Mouse (Mus musculus): Measurements from ENCODE around the gene Gramd1b. TPM values are rescaled to one million over a fixed set of nuclear protein-coding genes. Genes with fewer than 3 reads are reported as not detected.

Gramd1b gene
- polyA plus RNA-seq, 1 experiment from 2014 or later = 5.8 TPM

DNA sequence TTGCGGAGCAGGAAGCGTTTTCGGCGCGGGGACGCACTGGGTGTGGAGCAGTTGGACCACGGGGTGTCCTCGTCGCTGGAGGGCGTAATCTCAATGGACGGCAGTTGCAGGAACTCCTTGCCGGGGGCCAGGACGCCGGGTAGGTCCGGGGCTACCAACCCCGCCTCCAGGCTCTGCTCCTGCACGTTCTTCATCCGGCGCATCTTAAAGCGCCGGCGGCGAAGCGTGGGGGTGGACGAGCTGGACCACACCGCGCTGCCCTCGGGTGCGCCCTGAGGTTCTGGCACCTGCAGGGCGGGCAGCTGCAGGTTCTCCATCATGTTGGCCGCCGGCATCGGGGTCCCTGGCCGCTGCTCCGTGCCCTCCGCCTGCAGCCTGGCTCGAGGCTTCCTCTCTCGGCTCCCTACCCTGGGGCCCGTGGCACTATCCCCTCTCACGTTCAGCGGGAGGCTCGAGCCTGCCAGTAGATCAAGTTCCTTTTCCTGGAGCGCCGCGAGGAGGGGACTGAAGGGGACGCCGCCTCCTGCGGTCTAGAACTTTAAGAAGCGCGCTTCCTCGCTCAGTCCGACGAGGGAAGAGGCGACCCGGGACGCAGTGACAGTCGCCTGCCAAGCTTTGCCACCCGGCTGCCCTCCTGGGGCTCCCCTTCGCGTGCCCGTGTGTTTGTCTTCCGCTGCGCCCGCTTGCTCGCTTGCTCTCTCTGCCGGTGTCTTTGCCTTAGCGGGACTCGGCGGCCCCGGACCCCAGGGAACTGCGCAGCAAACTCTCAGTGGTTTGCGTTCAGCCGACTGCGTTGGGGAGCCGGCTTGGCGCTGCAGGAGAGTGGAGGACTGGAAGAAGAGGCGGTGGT lies 75.6 kb downstream of the Gramd1b start:
- Histone ChIP-seq H3K27me3 (replicated peaks) (peaks cover 5% of the 10 kb centered on the region; the same call in 1 of the 2 replicates), H3K27ac (replicated peaks) (peak overlapping the region; percentile 86), H3K4me2 (peak overlapping the region; percentile 95), H3K36me3 (no peaks in the 10 kb centered on the region), H3K9ac (peak overlapping the region; percentile 91), H3K9me3 (no peaks in the 10 kb centered on the region), H3K4me3 (peak overlapping the region; percentile 77), H3K4me1 (peaks cover 52% of the 10 kb centered on the region)
- ATAC-seq (ENCODE audit: extremely low read depth, insufficient number of reproducible peaks, low FRiP score, low TSS enrichment) = 0 out of 2 replicates have a peak, but pooled peaks have one; percentile 3
- under 1% methylated on average over 75 of the region's 77 CpGs for WGBS

DNA sequence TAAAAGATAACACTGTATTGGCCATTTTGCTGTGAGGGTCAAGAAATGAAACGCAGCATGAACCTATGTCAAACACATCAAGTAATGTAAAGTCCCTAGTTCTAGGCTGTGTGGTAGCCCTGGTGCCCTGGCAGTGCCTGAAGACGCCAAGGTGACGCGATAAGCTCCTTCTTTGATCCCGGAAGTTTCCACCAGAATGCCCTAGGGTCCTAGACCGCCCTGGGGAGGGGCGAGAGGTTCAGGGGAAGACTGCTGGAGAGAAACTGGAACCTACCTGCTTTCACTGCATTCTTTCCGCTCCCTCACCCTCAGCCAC lies 76.2 kb downstream of the Gramd1b start:
- H3K9ac ChIP-seq = peak overlapping the region; percentile 91
- peaks cover 50% of the 10 kb centered on the region for H3K4me1 ChIP-seq
- H3K4me3 ChIP-seq = peak overlapping the region; percentile 77
- WGBS = under 1% methylated on average over 8 of the region's 8 CpGs
- H3K27ac ChIP-seq (replicated peaks) = peak overlapping the region; percentile 86
- no peaks in the 10 kb centered on the region for H3K9me3 ChIP-seq
- no peak for ATAC-seq (ENCODE audit: extremely low read depth, insufficient number of reproducible peaks, low FRiP score, low TSS enrichment)
- peaks cover 5% of the 10 kb centered on the region; the same call in 1 of the 2 replicates for H3K27me3 ChIP-seq (replicated peaks)
- H3K36me3 ChIP-seq = no peaks in the 10 kb centered on the region
- H3K4me2 ChIP-seq = peak overlapping the region; percentile 95

DNA sequence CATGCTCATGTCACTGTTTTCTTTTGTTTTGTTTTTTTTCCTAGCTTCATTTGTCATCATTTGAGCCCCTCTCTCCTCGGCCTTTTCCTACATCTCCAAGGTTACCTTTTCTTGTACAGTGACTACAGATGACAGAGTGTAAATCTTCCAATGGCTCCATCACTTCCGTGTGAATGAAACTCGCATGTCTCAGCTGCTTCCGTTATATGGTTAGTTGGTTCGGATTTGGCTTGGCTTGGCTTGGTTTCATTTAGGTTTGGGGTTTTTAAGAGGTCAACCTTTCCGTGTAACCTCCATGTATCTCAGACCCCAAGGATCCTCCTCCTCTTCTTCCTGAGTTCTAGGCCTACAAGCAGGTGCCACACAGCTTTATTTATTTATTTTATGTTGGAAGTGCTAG lies 77.3 kb downstream of the Gramd1b start:
- Histone ChIP-seq H3K9ac (peak overlapping the region; percentile 91), H3K4me2 (peak overlapping the region; percentile 95), H3K36me3 (no peaks in the 10 kb centered on the region), H3K27me3 (replicated peaks) (peaks cover 5% of the 10 kb centered on the region; the same call in 1 of the 2 replicates), H3K4me3 (peak overlapping the region; percentile 77), H3K4me1 (peaks cover 49% of the 10 kb centered on the region), H3K9me3 (no peaks in the 10 kb centered on the region), H3K27ac (replicated peaks) (no peak overlapping the region)
- WGBS = 87% methylated on average over 6 of the region's 6 CpGs
- ATAC-seq (ENCODE audit: extremely low read depth, insufficient number of reproducible peaks, low FRiP score, low TSS enrichment) = no peak

DNA sequence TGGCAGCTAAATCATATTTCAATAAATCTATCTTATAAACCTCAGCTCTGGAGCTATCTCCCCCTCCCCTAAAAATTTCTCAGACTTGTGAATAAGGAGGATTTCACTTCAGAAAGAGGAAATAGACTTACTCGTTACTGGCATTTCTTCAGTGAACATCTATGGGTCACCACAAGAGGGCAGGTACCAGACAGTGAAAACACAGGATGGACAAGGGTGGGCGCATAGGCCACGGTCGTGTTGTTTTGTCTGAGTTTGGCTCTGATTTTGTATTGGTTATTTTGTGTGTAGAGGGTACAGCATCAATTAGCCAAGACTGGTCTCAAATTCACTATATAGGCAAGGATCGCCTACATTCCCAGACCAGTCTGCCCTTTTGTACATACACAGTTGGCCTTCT lies 79.0 kb downstream of the Gramd1b start:
- Histone ChIP-seq H3K9ac (no peak overlapping the region), H3K27me3 (replicated peaks) (peaks cover 5% of the 10 kb centered on the region; the same call in 1 of the 2 replicates), H3K36me3 (no peaks in the 10 kb centered on the region), H3K4me3 (no peak overlapping the region), H3K4me2 (peak overlapping the region; percentile 95), H3K9me3 (no peaks in the 10 kb centered on the region), H3K4me1 (peaks cover 48% of the 10 kb centered on the region), H3K27ac (replicated peaks) (no peak overlapping the region)
- ATAC-seq (ENCODE audit: extremely low read depth, insufficient number of reproducible peaks, low FRiP score, low TSS enrichment) = no peak
- WGBS = 57% methylated on average over 5 of the region's 5 CpGs

DNA sequence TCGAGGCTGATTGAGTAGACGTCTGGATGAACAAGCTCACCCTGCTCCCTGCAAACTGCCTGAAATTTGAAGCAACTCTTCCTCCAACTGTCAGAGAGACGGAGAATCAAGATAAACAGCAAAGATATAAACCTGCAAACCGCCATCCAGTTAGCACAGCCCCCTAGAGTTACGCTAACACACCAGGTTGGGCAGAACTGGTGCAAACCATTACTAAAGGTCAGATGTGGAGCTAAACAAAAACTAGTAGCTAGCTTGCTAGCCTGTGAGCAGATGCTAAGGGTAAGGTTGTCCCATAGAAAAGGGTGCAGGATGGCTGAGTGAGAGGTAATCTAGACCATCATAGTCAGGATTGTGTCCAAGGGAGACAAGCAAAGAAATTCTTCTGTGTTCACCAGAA lies 80.4 kb downstream of the Gramd1b start:
- Histone ChIP-seq H3K36me3 (no peaks in the 10 kb centered on the region), H3K9ac (no peak overlapping the region), H3K4me1 (peaks cover 38% of the 10 kb centered on the region), H3K27ac (replicated peaks) (no peak overlapping the region), H3K4me3 (no peak overlapping the region), H3K4me2 (no peak overlapping the region), H3K27me3 (replicated peaks) (peaks cover 5% of the 10 kb centered on the region; the same call in 1 of the 2 replicates), H3K9me3 (no peaks in the 10 kb centered on the region)
- no peak for ATAC-seq (ENCODE audit: extremely low read depth, insufficient number of reproducible peaks, low FRiP score, low TSS enrichment)
- 66% methylated on average over 5 of the region's 5 CpGs for WGBS

- H3K4me1 ChIP-seq = peaks cover 38% of the 10 kb centered on the region
- WGBS = 61% methylated on average over 7 of the region's 7 CpGs
- H3K9ac ChIP-seq = no peak overlapping the region
- no peaks in the 10 kb centered on the region for H3K9me3 ChIP-seq
- H3K27me3 ChIP-seq (replicated peaks) = peaks cover 5% of the 10 kb centered on the region; the same call in 1 of the 2 replicates
- H3K4me3 ChIP-seq = no peak overlapping the region
- no peak overlapping the region for H3K27ac ChIP-seq (replicated peaks)
- no peaks in the 10 kb centered on the region for H3K36me3 ChIP-seq
- no peak overlapping the region for H3K4me2 ChIP-seq
- no peak for ATAC-seq (ENCODE audit: extremely low read depth, insufficient number of reproducible peaks, low FRiP score, low TSS enrichment)
Measured at GRCm38 (mm10) chr9:40450417-40450714, 80.8 kb downstream of the Gramd1b start.

GRCm38 (mm10) chr9:40449610-40450416 lies 81.4 kb downstream of the Gramd1b start:
- H3K27me3 ChIP-seq (replicated peaks) = peaks cover 5% of the 10 kb centered on the region; the same call in 1 of the 2 replicates
- no peak overlapping the region for H3K4me3 ChIP-seq
- H3K9ac ChIP-seq = no peak overlapping the region
- no peak overlapping the region for H3K27ac ChIP-seq (replicated peaks)
- no peaks in the 10 kb centered on the region for H3K36me3 ChIP-seq
- WGBS = 70% methylated on average over 10 of the region's 10 CpGs
- peaks cover 35% of the 10 kb centered on the region for H3K4me1 ChIP-seq
- no peak for ATAC-seq (ENCODE audit: extremely low read depth, insufficient number of reproducible peaks, low FRiP score, low TSS enrichment)
- no peaks in the 10 kb centered on the region for H3K9me3 ChIP-seq
- H3K4me2 ChIP-seq = no peak overlapping the region

- no peaks in the 10 kb centered on the region for H3K27me3 ChIP-seq (replicated peaks)
- H3K9ac ChIP-seq = no peak overlapping the region
- no peaks in the 10 kb centered on the region for H3K9me3 ChIP-seq
- ATAC-seq (ENCODE audit: extremely low read depth, insufficient number of reproducible peaks, low FRiP score, low TSS enrichment) = no peak
- peaks cover 26% of the 10 kb centered on the region for H3K4me1 ChIP-seq
- no peaks in the 10 kb centered on the region for H3K36me3 ChIP-seq
- no peak overlapping the region for H3K4me3 ChIP-seq
- 80% methylated on average over 2 of the region's 2 CpGs for WGBS
- no peak overlapping the region for H3K27ac ChIP-seq (replicated peaks)
- H3K4me2 ChIP-seq = no peak overlapping the region
Measured at GRCm38 (mm10) chr9:40448646-40449243, 82.4 kb downstream of the Gramd1b start.

DNA sequence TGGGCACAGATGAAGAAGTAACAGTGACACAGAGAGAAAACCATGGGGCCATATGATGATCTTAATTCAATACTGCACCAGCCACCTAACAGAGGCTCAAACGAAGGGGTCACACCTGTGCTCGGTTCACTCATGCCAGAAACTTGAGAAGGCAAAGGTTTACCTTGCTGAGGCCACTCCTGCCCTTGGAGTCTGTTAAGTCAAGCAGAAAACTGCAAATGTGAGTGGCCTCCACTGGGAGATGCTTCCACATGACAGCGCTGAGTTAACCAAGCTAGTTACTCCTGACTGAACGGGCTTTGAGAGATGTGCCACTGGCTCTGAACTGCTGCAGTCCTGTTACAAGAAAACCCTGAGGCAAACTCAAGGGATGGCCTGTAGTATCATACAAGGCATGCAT lies 83.9 kb downstream of the Gramd1b start:
- H3K4me3 ChIP-seq = no peak overlapping the region
- no peak overlapping the region for H3K27ac ChIP-seq (replicated peaks)
- H3K36me3 ChIP-seq = no peaks in the 10 kb centered on the region
- peaks cover 26% of the 10 kb centered on the region for H3K4me1 ChIP-seq
- no peak for ATAC-seq (ENCODE audit: extremely low read depth, insufficient number of reproducible peaks, low FRiP score, low TSS enrichment)
- 82% methylated on average over 4 of the region's 4 CpGs for WGBS
- H3K9me3 ChIP-seq = no peaks in the 10 kb centered on the region
- H3K27me3 ChIP-seq (replicated peaks) = no peaks in the 10 kb centered on the region
- no peak overlapping the region for H3K4me2 ChIP-seq
- no peak overlapping the region for H3K9ac ChIP-seq

- no peaks in the 10 kb centered on the region for H3K27me3 ChIP-seq (replicated peaks)
- peaks cover 8% of the 10 kb centered on the region; the same call in 1 of the 2 replicates for H3K36me3 ChIP-seq
- no peak overlapping the region for H3K27ac ChIP-seq (replicated peaks)
- ATAC-seq (ENCODE audit: extremely low read depth, insufficient number of reproducible peaks, low FRiP score, low TSS enrichment) = no peak
- no peak overlapping the region for H3K4me2 ChIP-seq
- WGBS = 80% methylated on average over 6 of the region's 6 CpGs
- no peak overlapping the region for H3K9ac ChIP-seq
- no peak overlapping the region for H3K4me3 ChIP-seq
- no peaks in the 10 kb centered on the region for H3K9me3 ChIP-seq
- H3K4me1 ChIP-seq = peaks cover 37% of the 10 kb centered on the region
Measured at GRCm38 (mm10) chr9:40444961-40445360, 86.2 kb downstream of the Gramd1b start.

- H3K4me1 ChIP-seq = peaks cover 45% of the 10 kb centered on the region
- H3K36me3 ChIP-seq = peaks cover 8% of the 10 kb centered on the region; the same call in 1 of the 2 replicates
- H3K9me3 ChIP-seq = no peaks in the 10 kb centered on the region
- H3K4me3 ChIP-seq = no peak overlapping the region
- H3K4me2 ChIP-seq = no peak overlapping the region
- H3K27ac ChIP-seq (replicated peaks) = no peak overlapping the region
- no peaks in the 10 kb centered on the region for H3K27me3 ChIP-seq (replicated peaks)
- 52% methylated on average over 5 of the region's 5 CpGs for WGBS
- no peak for ATAC-seq (ENCODE audit: extremely low read depth, insufficient number of reproducible peaks, low FRiP score, low TSS enrichment)
- no peak overlapping the region for H3K9ac ChIP-seq
Measured at GRCm38 (mm10) chr9:40442784-40443183, 88.4 kb downstream of the Gramd1b start.
